Mouse (Mus musculus): ENCODE measurements around the gene Cgref1.

DNA sequence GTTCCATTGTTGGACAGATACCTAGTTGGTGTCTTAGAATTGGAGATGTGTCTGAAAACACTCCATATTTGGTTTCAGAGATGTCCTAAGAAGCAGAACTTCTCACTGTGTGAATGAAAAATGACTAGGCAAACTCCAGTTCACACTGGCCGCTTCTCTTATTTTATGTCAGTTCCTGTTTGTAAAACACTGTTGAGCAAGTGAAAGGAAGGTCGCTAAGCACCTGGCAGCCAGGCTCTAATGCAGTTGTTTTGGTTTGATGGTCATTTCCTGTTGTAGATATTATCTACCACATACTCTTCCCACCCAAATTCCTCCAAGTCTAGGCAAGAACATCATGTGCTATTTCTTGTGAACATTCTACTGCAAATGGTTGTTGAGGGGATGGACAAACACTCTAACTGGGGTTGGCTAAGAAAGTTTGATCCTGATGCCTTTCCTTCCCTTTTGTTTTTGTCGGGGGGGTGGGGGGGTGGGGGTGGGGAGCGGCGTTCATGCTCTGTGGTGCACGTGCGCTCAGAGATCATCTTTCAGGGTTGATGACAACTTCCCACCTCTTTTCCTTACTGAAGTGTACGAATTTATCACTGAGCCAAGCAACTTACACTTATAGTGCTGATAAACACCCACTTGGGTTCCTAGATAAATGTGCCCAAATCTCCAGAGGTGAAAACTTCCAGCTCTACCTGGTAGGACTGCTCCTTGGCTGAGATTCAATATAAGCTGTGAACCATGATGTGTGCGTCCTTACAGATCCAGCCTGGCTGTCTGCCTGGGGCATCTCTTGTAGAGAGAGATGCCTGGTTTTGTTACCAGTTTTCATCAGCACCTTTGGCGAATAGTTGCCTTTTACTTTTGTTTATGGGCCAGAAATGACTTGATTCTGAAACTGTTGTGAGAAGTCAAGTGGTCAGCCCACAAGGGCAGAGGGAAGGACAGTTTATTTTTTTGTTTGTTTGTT, 16.4 kb upstream of the Cgref1 start:
- TF ChIP-seq CTCF (IDR thresholded peaks at IDR 0.05; ENCODE audit: control insufficient read depth, insufficient read depth, insufficient replicate concordance, low read depth, low read length), result no peak
- no peak for TF ChIP-seq POLR2A (IDR thresholded peaks at IDR 0.05; ENCODE audit: control insufficient read depth, low read depth, low read length)

Measured in testis, adult 2 months (tissue).